Mouse (Mus musculus): Measurements from ENCODE around the gene Map2.
A peak's percentile ranks its signal among the peaks of the same experiment; 100 is the strongest.

Map2 gene

DNA sequence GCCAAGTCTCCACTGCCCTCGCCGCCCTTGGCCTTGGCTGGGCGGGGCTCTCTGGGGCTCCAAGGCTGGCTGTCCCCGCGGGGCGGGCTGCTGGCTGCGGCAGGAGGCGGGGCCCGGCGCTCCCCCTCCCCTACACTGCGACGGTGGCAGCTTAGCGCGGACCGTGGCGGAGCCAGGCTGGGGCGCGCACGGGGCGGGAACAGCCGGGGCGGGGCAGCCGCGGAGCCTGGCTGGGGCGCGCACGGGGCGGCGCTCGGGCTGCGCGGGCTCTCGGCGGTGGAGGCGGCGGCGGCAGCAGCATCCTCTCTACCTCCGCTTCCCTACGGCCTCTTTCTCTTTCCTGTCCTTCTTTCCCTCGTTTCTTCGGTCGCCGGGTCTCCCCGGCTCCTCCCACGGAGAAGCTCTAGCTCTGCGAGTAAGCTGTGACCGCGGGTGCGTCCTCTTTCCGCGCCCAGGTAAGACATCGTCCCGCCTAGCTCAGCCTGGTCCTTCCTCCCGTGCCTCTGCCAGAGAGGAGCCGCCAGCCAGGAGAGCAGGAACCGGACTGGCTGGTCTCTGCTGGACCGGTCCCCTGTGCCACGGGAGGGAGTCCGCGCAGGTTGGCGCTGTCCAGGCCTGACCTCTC, at the start of gene Map2:
Map2 (plus strand) TSS at position 233 of the 625 bp plus-strand sequence.
- DNase-seq = peak; percentile 9 to 18

DNA sequence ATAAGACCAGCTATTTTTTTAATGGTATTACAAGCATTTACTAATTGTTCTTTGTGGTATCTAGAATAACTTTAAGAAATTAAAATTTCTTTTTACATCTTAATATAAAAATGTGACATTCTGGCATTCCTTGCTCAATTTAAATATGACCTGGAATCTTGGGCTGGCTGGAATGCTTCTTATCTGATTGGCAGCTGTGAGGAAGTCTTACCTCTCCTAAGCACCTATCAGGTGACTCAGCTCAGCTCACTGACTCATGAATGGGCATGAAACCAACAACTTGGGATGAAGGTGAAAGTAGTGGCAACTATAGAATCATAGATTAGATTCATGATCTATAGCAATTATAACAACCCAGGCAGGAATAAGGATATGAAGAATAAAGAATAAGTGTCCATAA, 42.1 kb upstream of the Map2 start:
- no peak for DNase-seq

DNA sequence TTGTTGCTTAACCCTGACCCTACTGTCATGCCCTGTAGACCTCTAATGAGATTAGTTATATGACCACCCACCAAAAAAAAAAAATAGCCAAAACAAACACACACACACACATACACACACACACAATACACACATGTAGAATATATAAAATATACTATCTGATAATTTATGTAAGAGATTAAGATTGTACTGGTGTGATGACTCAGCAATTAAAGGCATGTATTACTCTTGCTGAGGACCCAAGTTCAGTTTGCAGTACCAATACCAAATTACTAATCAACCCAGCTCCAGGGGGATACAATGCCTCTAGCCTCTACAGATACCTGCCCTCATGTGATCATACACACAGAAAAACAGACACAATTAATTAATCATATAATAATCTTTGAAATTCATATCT, 39.7 kb upstream of the Map2 start:
- DNase-seq = no peak

DNA sequence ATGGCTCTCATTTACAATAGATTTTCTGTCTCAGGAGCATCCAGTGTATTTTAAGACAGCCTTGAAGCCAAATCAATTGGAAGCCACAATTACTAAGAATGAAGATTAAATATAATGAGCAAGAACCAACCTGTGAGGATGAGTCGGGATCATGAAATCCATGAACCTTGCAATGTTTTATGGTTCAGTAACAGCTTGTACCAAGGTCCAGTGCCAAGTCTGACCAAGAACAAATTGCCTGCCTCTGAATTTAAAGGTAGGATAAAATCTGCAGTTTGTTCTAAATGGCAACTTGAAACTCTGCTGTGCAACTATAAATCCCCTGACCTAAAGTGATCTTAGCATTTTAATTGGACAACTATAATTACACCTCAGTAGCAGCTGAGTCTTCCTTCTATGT, 34.4 kb upstream of the Map2 start:
- DNase-seq = no peak

DNA sequence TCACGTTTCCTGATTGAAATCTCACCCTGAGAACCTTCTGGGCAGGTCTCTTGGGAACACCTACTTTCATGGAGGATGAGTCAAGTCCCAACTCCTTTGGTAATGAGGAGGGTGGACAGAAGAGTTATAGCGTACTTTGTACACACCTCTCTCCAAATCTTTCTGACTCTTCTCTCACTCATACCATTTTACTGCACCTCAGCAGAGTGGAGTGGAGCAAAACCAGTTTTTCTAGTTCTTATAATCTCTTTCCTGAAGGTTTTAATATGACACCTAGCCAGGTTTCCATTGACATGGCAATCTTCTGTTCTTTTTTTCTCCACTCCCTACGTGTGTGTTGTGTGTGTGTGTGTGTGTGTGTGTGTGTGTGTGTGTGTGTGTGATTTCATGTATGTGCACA, 29.9 kb upstream of the Map2 start:
- DNase-seq = no peak

DNA sequence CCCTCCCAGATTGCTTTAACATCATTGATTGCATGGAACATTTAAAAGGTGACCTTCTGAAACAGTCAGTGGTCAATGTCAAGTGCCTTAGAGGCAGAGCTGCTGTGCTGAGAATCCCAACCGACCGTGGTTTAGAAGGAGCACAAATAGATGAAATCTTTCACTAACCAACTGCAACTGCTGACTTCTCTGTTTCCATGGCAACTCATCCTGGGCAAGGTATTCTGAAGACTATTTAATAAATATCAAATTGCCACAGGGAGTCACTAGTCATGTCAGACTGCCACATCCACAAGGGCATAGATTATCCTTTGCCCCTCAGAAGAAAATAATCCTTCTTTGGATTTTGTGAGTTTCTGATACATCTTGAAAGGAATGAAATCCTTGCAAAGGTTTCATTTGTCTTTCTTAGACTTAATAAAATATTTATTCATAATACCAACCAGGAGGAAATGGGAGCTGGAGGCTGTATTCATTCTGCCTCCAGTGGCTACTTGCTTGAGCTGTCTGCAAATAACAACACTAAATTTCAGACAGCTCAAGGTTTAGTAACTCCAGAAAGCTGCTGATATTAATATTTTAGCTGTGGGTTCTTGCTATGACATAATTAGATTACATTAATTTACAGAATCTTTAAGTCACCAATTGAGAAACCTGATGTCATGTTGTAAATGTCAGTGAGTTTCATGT, 26.1 kb upstream of the Map2 start:
- no peak for DNase-seq

DNA sequence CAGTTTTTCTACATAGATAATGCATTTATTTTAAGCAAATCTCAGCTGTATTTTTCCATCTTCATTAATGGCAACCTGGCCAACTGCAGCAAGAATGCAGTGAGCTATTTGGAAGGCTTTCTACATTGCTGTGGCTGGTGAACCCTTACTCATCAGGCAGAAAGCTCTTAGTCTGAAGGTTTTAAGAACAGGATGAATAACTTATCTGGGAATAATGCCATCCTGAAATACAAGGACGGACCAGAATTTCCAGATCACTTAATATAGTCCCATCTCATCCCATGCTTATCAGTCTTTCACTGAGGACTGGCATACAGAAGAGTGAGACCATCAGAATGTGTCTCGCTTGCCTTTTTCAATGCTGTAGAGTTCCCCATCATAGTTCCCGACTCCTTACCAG, 24.3 kb upstream of the Map2 start:
- DNase-seq = no peak

DNA sequence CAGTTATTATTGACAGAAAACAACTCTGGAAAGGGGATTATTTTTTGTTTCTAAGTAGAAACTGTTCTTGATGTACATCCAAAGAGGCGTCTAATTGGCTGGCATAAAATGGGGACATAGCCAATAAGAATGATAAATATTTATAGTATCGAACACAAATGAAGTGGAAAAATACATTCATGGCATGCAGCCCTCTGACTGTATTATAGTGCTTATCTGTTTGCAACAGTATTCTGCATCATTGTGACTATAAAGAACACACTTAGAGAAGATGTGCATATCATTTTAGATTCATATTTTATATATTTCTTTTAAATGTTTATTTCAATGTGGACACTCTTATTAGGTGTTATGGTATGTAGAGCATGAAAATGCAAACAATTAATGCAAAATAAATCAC, 17.9 kb upstream of the Map2 start:
- DNase-seq = no peak

DNA sequence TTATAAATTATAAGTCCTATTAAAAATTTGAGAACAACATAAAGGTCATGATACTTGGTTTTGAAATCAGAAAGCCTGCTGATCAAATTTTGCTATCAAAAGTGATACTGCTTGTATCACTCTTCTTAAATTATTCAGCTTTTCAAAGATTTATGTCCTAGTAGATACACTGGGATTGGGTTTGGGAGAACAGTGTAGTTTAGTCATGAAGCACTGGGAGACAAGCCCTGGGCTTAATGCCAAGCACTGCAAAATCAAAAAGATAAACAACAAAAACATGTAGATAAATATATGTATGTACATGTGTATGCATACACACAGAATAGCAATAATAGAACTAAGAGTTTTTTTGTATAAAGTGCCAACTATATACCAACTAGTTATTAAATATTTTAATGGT, 17.5 kb upstream of the Map2 start:
- no peak for DNase-seq

DNA sequence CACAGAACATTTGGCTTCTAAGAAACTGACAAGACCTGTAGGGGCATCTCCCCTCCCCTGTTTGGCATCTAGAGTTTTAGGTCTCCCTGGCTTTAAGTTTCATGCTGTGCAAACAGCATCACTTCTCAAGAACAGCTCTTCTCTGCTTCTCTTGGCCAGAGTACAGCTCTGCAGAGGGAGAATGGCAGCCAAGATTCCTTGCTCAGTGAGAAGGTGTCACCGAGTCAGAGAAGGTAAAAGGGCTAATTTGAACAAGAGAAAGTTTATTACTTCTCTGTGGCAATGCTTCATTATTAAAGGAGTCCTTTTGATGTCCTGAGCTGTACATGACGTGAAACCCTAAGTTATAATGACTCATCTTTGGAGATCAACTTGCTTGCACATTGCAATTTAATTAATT, 10.4 kb upstream of the Map2 start:
- no peak for DNase-seq

DNA sequence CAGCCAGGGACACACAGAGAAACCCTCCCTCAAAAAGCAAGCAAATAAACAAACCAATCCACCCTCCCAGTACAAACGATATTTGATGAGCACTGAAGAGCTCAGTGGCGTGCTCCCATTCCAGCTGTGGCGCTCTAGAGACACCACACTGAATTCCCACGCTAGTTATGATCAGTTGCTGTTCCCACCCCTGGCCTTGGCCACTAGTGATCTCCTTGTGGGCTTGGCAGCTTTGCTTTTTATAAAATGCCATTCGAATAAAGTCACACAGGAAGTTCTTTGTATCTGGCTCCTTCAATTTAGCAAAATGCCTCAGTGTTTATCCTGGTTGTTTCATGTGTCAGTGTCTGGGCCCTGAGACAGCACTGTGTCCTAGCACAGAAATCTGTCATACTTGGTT, 6.4 kb upstream of the Map2 start:
- no peak for DNase-seq

DNA sequence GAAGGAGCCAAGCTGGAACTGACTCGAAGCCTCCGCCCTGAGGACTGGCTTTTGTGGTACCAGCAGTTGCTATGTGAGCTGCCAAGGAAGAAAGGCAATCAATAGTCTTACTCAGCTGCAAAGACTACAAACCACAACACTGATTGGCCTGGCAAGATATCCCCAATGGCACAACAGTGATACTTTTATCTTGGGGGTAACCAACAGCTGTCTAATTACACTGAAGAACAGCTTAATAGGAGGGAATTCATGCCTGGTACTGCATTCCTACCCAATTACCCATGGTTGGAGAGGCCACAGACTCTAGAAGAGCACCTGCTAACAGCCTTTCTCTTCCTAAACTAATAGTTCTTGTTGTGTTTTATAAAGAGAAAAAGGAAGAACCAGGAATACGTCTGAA, 2.9 kb upstream of the Map2 start:
- DNase-seq = no peak

DNA sequence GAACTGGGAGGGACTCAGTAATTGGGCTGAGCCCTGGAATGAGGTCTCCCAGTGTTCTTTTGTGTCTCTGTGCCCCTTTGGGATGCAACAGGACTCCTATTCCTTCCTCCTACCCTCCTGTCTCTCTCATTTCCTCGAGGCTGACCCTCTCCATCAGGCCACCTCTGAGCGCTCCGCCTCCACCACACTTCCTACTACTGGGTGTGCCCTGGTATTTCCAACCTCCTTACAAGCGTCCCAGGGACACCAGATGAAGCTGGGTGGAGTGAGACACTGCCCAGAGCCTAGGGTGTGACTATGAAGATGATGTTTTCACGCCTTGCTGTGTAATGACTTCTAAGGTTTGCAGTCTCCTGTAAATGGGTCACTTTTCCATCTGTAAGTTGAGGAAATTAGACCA, 1.4 kb upstream of the Map2 start:
- DNase-seq = no peak

DNA sequence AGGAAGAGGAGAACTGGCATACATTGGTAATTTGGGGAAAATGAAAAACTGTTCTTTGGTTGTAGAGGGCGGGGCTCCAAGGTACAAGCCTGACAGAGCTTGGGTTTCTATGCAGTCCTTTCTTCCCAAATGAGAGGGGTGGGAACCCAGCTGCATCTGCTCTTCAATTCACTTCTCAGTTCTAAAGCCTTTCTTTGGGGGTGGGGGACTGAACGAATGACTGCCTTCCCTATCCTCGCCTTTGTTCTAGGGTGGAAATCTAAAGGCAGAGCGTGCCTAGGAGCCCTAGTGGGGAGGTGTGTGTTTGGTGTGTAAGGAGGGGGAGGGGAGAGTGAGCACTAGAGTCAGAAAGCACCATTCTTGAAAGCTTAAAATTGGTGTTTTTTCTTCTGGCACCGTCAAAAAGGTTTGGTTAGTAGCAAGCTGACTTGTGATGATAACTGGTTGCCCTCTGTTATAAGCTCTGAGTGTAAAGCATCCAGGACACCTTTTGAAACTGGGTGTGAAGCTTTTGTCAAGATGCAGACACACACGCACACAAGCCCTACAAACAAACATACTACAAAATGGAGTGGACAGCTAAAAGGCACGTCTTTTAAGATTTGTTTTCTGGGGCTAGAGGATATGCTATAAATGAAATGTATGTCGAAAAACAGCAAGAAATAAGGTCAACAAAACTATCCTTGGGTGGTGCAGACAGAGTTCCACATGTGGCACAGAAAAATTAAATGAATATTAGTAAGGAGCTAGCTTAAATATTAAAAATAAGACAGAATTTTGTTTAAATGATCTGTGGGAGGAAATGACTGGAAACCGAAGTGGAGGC, 1.2 kb downstream of the Map2 start:
- no peak for DNase-seq

DNA sequence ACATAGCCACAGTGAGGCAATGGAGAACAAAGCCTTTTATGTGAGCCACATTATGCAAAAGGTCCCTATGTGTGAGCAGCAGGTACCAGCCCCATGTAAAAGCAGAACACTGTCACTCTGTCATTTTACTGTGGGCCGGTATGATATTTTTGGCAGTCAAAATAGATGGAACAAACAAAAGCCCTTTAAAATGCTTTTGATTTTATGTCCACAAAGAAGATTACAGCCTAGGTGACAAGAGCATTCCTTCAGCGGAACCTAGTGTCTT, 1.7 kb downstream of the Map2 start:
- no peak for DNase-seq

DNA sequence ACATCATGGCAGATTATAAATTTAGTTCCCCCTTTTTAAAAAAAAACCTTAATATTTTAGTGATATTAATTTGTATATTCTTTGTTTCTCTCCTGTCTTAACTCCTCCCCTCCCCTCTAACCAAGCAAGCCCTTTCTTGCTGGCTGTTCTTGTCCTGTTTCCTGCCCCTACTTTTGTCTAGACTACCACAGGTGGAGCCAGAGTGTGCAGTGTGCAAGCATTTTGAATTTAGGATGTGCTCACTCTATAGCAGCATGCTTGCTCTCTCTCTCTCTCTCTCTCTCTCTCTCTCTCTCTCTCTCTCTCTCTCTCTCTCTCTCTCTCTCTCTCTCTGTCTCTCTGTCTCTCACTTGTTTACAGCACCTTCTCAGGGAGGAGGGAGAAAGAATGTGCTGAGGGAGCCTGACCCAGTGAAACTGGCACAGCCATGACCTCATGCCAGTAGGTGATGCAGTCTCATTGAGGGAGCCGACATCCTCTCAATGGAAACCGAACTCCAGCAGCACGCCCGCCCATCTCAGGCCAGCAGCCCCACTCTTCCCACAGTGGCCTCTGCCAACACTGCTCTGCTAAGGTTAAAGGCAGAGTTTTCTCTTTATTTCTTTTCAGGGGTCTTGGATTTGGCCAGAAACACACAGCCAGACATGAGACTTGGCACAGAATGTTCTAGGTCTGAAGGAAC, 2.6 kb downstream of the Map2 start:
- no peak for DNase-seq

DNA sequence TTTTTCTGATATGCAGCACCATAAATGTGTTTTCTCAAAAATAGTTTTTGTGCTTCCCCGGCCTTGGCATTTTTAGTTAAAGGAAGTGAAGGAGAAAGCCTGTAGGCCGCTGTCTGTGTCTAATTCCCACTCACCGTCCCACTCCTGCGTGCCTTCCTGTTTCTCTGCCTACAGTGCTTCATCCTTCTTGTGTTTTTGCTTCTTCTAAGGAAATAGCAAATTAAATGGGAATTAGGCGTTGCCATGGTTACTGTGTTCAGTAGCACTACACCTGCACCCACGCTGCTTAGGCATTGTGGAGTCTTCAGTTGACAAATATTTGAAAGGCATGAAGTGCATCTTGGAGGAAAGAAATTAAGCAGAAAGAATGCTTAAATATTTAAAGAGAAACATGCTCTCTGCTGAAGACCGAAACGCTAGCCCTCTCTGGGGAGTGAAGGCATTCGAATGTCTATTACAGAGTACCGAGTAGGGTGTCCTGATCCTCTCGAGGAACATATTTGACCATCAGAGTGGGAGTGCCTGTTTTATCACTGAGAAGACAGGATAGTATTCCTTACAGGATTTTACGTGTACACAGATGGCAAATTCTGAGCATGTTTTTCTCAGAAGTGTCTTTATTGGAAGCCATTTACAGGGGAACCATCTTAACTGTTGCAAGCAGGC, 12.1 kb downstream of the Map2 start:
- no peak for DNase-seq

DNA sequence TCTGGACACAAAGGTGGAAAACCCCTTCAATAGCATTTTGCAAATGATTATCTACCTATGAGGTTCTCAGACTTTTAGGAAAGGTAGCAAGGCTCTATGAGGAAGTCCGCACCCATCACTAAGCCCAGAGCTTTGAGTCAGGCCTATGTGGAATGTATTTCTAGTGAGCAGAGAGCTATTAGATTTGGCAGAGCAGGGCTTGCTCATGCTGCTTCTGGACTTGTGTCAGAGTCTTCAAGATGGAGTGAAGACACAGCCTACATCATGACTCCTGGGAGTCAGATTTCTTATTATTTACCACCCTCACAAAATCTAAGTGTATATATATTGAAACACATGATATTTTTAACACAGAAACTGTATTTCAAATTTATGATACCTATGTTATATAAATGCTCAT, 17.3 kb downstream of the Map2 start:
- DNase-seq = no peak

DNA sequence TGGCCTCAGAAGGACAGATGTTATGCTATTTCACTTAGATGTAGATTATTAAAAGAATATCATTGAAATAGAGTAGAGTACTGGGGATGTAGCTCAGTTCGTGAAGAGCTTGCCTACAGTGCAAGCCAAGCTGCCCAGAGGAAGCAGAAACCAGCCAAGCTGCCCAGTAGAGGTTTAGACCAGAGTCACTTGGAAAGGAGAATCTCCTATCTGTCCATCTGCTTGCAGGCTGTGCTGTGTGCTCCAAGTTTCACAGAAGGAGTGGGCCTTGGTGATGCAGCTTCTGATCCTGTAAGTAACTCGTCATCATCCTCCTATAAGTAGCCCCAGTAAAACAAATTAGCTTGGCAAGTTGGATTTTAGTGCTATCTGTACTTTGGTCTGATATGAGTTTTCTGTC, 17.8 kb downstream of the Map2 start:
- no peak for DNase-seq

DNA sequence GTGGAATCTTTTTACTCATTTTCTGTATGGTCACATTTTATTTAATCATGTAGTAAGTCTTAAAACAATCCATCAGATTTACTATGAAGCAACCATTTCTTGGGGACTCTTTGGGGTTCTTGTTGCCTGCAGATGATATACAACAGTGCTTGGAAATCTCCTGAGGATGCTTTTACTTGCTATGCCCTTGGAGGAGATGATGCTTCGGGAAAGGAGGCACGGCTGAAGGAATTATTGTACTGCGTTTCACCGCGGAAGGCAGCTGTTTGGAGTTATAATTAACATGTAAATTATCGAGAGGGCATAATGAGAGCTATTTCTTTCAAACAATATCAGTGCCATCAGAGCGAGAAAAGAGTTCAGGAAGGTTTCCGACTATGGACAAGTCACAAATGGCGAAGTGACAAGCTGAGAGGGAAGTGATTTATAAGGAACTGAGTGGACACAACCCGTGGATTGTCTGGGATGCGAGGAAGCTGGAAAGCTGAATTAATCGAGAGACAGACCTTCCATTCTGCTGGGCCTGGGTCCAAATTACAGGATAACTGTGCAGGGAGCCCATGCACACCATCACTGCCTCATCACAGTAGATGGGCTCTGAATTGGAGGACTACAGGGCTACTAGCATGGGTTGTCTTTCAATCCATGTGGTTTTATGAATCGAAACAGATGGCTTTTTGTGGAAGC, 20.1 kb downstream of the Map2 start:
- DNase-seq = no peak

DNA sequence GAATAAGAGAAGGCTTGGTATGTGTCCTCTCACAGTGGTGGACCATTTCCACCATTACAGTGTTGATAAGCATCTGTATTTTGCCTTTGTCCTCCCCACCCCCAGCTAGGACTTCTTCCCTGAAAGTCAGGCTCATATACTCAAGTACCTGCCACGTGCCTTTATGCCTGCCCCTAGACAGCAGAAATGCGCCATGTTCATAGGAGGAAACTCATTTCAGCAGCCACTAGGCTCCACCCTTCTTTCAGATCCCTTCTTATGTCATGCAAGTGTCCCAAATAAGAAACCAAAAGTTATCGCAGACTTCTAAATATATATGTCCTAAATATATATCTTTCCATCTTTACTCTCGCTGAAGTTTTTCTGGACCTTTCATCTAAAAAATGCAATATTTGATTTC, 21.2 kb downstream of the Map2 start:
- no peak for DNase-seq

DNA sequence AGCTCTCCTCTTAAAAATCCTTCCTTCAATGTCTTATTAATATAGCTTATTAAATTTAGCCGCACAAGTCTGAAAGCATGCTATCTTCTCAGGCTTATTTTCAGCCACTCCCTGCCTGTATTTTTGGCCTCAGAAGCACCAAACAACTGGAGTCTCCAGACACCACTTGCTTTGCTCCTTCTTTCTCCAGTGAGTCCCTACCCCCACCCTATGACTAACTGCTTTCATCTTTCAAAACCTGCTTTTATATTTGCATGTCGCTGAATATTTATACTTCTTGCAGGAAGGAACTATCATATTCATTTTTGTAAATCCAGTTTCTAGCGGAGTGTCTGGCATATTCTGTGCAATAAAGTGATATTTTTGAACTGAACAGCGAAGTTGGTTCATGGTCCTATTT, 21.6 kb downstream of the Map2 start:
- DNase-seq = no peak

DNA sequence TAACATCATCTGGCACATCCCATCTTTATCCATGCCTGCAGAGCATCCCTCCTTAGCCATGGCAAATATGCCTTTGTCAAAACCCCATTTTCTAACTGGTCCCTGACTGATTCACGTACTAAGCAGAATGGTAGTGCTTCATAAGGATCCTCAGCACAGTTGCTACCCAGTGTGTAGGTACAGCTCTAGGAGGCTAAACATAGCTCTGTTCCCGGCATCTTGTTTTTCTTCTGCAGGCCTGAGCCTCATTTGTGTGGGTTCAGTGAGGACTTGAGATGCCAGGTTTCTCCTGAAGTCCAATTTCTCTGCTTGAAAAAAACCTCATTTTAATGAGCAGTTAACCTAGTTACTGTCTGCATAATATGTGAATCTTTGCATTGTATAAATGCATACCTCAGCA, 30.4 kb downstream of the Map2 start:
- no peak for DNase-seq
